Comparison of ENCODE assay signal across 11 mouse cellular contexts in the genomic region with DNA sequence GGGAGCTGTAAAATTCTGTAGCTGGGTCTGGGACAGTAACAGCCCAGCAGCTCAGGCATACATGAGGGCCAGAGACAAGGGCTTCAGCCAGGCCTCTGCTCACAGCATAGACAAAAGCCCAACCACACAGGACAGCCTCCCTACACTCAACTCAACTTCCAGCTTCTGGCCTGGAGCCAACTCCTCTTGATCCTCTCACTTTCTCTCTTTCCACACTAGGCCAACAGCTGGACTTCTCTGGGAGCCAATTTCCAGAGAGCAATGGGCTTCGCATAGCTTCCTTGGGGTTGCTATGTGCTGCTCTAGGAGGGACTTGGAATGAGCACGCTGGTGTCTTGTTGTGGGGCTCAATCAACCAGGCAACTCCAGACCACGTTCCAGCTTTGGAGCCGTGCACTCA. TPM values are rescaled to one million over a fixed set of nuclear protein-coding genes. Genes with fewer than 3 reads are reported as not detected.
DNase-seq lines count a peak whose midpoint lies in the region; ATAC-seq lines count a peak whose summit lies in the region.
"Had no signal": no experiment of that assay in that cellular context is flagged by ENCODE, and none has a peak within 500 bp of the region (broad histone marks: within the 10 kb centered on the region; RNA-seq: fewer than 3 reads in every experiment).

No protein-coding gene starts in this region.

- no peak for ATAC-seq in liver, embryonic 13.5 days (ENCODE audit: low read depth)
- peak; percentile 81 for ATAC-seq in intestine, embryonic 15.5 days
- ATAC-seq in forebrain, embryonic 13.5 days: no peak
- ATAC-seq: forebrain, embryonic 16.5 days had no signal

- no peak overlapping the region for H3K9ac ChIP-seq in liver, embryonic 13.5 days
- H3K9ac ChIP-seq in intestine, embryonic 15.5 days: no peak overlapping the region
- no peak overlapping the region for H3K9ac ChIP-seq in forebrain, embryonic 13.5 days

- 0 out of 2 replicates have a peak, but pooled peaks cover 3% of the 10 kb centered on the region for H3K9me3 ChIP-seq in liver, embryonic 13.5 days (replicated peaks)
- H3K9me3 ChIP-seq in intestine, embryonic 15.5 days: no peaks in the 10 kb centered on the region
- H3K9me3 ChIP-seq in forebrain, embryonic 13.5 days (replicated peaks): no peaks in the 10 kb centered on the region

- H3K4me1 ChIP-seq in liver, embryonic 13.5 days (replicated peaks): peaks cover 73% of the 10 kb centered on the region
- H3K4me1 ChIP-seq in intestine, embryonic 15.5 days (replicated peaks): peaks cover 6% of the 10 kb centered on the region; the same call in 1 of the 2 replicates
- no peaks in the 10 kb centered on the region for H3K4me1 ChIP-seq in forebrain, embryonic 13.5 days

- no peaks in the 10 kb centered on the region for H3K27me3 ChIP-seq in liver, embryonic 13.5 days
- no peaks in the 10 kb centered on the region for H3K27me3 ChIP-seq in intestine, embryonic 15.5 days (replicated peaks)
- H3K27me3 ChIP-seq in forebrain, embryonic 13.5 days: no peaks in the 10 kb centered on the region

- WGBS in liver, embryonic 13.5 days (ENCODE audit: insufficient replicate concordance): 87% methylated on average over 4 of the region's 4 CpGs
- 60% methylated on average over 4 of the region's 4 CpGs for WGBS in intestine, embryonic 15.5 days
- WGBS in forebrain, embryonic 13.5 days: 90% methylated on average over 4 of the region's 4 CpGs

- intact Hi-C loops in gastrocnemius, postnatal 36 days (cut with DNase I): no loop called here

- no peak overlapping the region for H3K4me3 ChIP-seq in liver, embryonic 13.5 days (replicated peaks)
- no peak overlapping the region for H3K4me3 ChIP-seq in intestine, embryonic 15.5 days (replicated peaks)
- H3K4me3 ChIP-seq in forebrain, embryonic 13.5 days: no peak overlapping the region

- peaks cover 3% of the 10 kb centered on the region; the same call in 1 of the 2 replicates for H3K36me3 ChIP-seq in liver, embryonic 13.5 days
- no peaks in the 10 kb centered on the region for H3K36me3 ChIP-seq in intestine, embryonic 15.5 days
- no peaks in the 10 kb centered on the region for H3K36me3 ChIP-seq in forebrain, embryonic 13.5 days (ENCODE audit: poor library complexity, severe bottlenecking)

- no peak overlapping the region for H3K4me2 ChIP-seq in liver, embryonic 13.5 days
- no peak overlapping the region for H3K4me2 ChIP-seq in intestine, embryonic 15.5 days (replicated peaks)
- no peak overlapping the region for H3K4me2 ChIP-seq in forebrain, embryonic 13.5 days

- peak overlapping the region; percentile 27; the same call in 1 of the 2 replicates for H3K27ac ChIP-seq in liver, embryonic 13.5 days
- no peak overlapping the region for H3K27ac ChIP-seq in intestine, embryonic 15.5 days
- H3K27ac ChIP-seq in forebrain, embryonic 13.5 days: no peak overlapping the region
- H3K27ac ChIP-seq: macrophage had no signal

- no peak for DNase-seq in liver, embryonic 13.5 days
- no peak for DNase-seq in liver
- DNase-seq in gastrocnemius, postnatal 36 days: peak; percentile 42 to 62
- peak; percentile 77 for DNase-seq in lung, postnatal 14 days
- no peak for DNase-seq in cerebellum, adult 8-10 months
- DNase-seq in frontal cortex, postnatal 36 days (ENCODE audit: low spot score in 2 of 2): no peak
- DNase-seq: right cerebral cortex, postnatal 25 days had no signal

RNA-seq across cellular contexts. Expression of a gene that starts 28.5 kb away (rescaled TPM):
- 23.0 and 24.9 TPM in 2 replicates for polyA plus RNA-seq in liver, embryonic 13.5 days (2015; fragmentation: Nextera tagmentation; extraction: Ambion mirVana)
- total RNA-seq in gastrocnemius, postnatal 36 days (2021): 1 to 10 TPM; 6.6 to 6.7 TPM
- polyA plus RNA-seq in intestine, embryonic 15.5 days (2015; fragmentation: Nextera tagmentation; extraction: Ambion mirVana): 2.6 and 2.7 TPM in 2 replicates
- 1.5 and 2.5 TPM in 2 replicates for polyA plus RNA-seq in forebrain, embryonic 13.5 days (2015; fragmentation: Nextera tagmentation; extraction: Ambion mirVana)

Comparison
In these comparisons a context has a peak if more than half of its experiments do, and no peak if none do; other contexts are left out.
1. DNase-seq: peak in gastrocnemius, postnatal 36 days (2 of 2) and lung, postnatal 14 days (single experiment); none in liver, embryonic 13.5 days (single experiment), liver (single experiment), cerebellum, adult 8-10 months (single experiment) and frontal cortex, postnatal 36 days (0 of 2).